Mouse (Mus musculus): ENCODE results near the gene Ndufaf3.

The Ndufaf3 gene

DNA sequence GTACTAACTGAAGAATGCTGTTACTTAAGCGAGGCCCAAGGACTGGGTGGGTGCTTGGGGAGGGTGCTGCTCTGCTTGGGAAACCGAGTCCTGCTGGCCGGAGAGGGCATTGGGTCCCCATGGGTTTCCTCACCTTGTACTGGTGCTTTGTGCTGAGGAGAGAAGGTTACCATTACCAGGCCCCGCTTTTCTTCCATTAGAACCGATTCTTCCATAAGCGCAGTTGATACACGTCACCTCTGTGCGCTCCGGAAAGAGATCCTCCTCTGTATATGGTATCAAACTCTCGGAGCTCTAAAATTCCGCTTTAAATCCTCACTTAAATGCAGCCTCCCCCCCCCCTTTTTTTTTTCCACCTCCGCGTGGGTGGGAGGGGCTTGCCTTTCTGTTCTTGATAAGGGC lies 49.3 kb downstream of the Ndufaf3 start:
- DNase-seq (ENCODE audit: low spot score) = peak; percentile 57

DNA sequence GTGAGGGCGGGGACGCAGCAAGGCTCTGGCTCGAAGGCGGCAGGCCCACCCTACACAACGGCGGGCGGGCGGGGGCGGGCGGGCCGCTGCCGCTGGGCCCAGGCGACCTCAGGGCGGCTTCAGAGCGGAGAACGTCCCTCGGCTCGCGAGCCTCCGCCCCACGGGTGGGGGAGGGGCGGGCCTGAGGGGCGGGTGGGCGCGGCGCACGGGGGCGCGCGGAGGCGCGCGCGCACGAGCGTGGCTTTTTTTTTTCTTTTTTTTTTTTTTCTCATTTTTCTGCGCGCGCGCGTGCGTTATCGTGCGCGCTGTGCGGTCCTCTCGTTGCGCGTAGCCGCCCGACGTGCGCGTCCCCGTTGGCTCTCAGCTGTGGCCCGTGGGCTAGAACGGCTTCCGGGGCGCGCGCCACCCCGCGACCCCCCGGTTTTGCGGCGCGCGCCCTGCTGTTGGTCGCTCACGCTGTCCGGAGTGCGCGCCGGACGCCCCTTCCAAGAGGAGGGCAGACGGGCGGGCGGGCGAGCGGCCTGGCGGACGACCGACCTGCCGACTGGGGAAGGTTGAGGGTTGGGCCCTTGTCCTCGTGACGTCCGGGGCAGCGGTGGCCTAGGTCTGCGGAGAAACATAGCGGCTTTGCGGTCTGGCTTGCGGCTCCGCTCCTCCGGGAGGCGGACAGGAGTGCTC lies 49.8 kb downstream of the Ndufaf3 start:
- peak; percentile 78 for DNase-seq (ENCODE audit: low spot score)

DNA sequence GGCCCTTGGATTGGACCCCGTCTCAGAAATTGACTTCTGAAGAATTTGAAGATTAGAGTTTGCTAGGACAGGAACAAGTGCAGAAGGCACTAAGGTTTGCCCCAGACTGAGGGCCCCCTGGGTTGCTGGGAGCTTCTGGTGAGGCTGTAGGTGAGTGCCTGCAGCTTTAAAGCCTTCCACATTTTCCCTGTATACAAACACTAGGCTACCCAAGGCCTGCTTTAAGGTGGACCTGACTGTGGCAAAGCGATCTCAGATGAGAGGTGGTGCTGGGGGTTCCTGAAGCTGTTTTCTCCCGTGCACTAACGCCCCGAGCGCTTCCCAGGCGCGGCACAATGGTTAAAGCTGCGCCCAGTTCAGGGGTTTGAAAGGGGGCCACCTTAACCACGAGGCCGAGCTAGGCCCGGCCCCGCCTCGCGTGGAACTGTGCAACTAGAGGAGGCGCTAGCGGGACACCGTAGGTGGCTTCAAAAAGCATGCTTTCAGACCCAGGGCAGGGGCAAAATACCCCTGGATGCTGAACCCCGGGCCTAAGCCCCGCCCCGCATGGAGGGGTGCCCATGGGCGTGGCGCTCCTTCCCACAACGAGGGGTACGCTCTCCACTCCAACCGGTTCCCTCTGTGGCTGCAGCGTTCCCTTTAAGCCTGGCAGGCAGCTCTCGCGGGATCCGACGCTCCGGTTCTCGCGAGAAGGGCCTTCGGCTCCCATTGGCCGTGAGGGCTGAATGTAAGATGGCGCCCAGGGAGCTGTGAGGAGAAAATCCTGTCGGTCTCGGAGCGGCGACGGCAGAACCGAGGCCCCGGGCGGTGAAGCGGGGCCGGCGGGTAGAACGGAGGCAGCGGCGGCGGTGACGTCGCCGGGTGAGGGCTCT lies 50.6 kb downstream of the Ndufaf3 start, which contains the start of gene Qrich1:
TSS of gene Qrich1 (plus strand) at position 427 of the 872 bp plus-strand sequence.
- peak; percentile 97 for DNase-seq (ENCODE audit: low spot score)
